Mouse (Mus musculus): ENCODE data around the gene Atoh7. TPM values are rescaled to one million over a fixed set of nuclear protein-coding genes. Genes with fewer than 3 reads are reported as not detected.

Atoh7 gene
- total RNA-seq, 1 experiment = not detected

- in situ Hi-C loops (cut with MboI; ENCODE audit: low sequenced_read_pairs in 2 of 2, unreplicated experiment in 2 of 2) = no loop called here
Observed at GRCm38 (mm10) chr10:63054586-63054985, 44.9 kb upstream of the Atoh7 start.

GRCm38 (mm10) chr10:63056966-63057750 lies 42.3 kb upstream of the Atoh7 start:
- no peaks in the 10 kb centered on the region for H3K36me3 ChIP-seq (ENCODE audit: control insufficient read depth, insufficient read depth, low read length, poor library complexity, severe bottlenecking)
- H3K4me1 ChIP-seq (ENCODE audit: control insufficient read depth in 2 of 2, insufficient read depth in 2 of 2, low read length in 2 of 2, poor library complexity in 1 of 2) = peaks cover 2 to 19% of the 10 kb centered on the region in 2 experiments; a peak in 3 of 4 replicates
- peak; percentile 78 for DNase-seq (ENCODE audit: low read depth, low spot score)
- in situ Hi-C loops (cut with MboI; ENCODE audit: low sequenced_read_pairs in 2 of 2, unreplicated experiment in 2 of 2) = no loop called here
- peak overlapping the region; percentile 12 to 41; a peak in 3 of 4 replicates for H3K4me3 ChIP-seq (ENCODE audit: insufficient read depth in 1 of 2, low read depth in 1 of 2, low read length in 2 of 2, poor library complexity in 1 of 2, severe bottlenecking in 1 of 2)
- no peak overlapping the region for H3K9ac ChIP-seq (ENCODE audit: insufficient read depth, low read depth, low read length, poor library complexity, severe bottlenecking)
- H3K27ac ChIP-seq (ENCODE audit: insufficient read depth, low read depth, low read length, poor library complexity, severe bottlenecking) = no peak overlapping the region
- no peaks in the 10 kb centered on the region for H3K9me3 ChIP-seq (ENCODE audit: control insufficient read depth, insufficient read depth, low read depth, low read length)
- TF ChIP-seq CHD2 (IDR thresholded peaks at IDR 0.05; ENCODE audit: low read depth, low read length) = no peak
- TF ChIP-seq ZNF384 (IDR thresholded peaks at IDR 0.05; ENCODE audit: low read depth, low read length) = no peak
- TF ChIP-seq ZC3H11A (IDR thresholded peaks at IDR 0.05; ENCODE audit: borderline replicate concordance, low read depth, low read length) = no peak
- TF ChIP-seq HCFC1 (IDR thresholded peaks at IDR 0.05; ENCODE audit: borderline replicate concordance, insufficient read depth, low read length) = no peak
- no peak for TF ChIP-seq MAFK (IDR thresholded peaks at IDR 0.05; ENCODE audit: insufficient read depth, low read depth, low read length)

More at GRCm38 (mm10) chr10:63054586-63054985, 44.9 kb upstream of the Atoh7 start:
- no peak overlapping the region for H3K27ac ChIP-seq (ENCODE audit: insufficient read depth, low read depth, low read length, poor library complexity, severe bottlenecking)
- H3K9me3 ChIP-seq (ENCODE audit: control insufficient read depth, insufficient read depth, low read depth, low read length) = no peaks in the 10 kb centered on the region
- H3K4me3 ChIP-seq (ENCODE audit: insufficient read depth in 1 of 2, low read depth in 1 of 2, low read length in 2 of 2, poor library complexity in 1 of 2, severe bottlenecking in 1 of 2) = no peak overlapping the region
- no peaks in the 10 kb centered on the region for H3K36me3 ChIP-seq (ENCODE audit: control insufficient read depth, insufficient read depth, low read length, poor library complexity, severe bottlenecking)
- H3K4me1 ChIP-seq (ENCODE audit: control insufficient read depth in 2 of 2, insufficient read depth in 2 of 2, low read length in 2 of 2, poor library complexity in 1 of 2) = peaks cover 2 to 19% of the 10 kb centered on the region in 2 experiments
- TF ChIP-seq HCFC1 (IDR thresholded peaks at IDR 0.05; ENCODE audit: borderline replicate concordance, insufficient read depth, low read length) = no peak
- TF ChIP-seq ZC3H11A (IDR thresholded peaks at IDR 0.05; ENCODE audit: borderline replicate concordance, low read depth, low read length) = peak; percentile 22; the same call in 1 of the 2 replicates
- no peak overlapping the region for H3K9ac ChIP-seq (ENCODE audit: insufficient read depth, low read depth, low read length, poor library complexity, severe bottlenecking)
- DNase-seq (ENCODE audit: low read depth, low spot score) = peak; percentile 45

GRCm38 (mm10) chr10:63059862-63060261 lies 39.6 kb upstream of the Atoh7 start, which contains the start of gene Pbld1:
Pbld1 (plus strand) TSS chr10:63060162.
- no peak for DNase-seq (ENCODE audit: low read depth, low spot score)
- Histone ChIP-seq H3K27ac (ENCODE audit: insufficient read depth, low read depth, low read length, poor library complexity, severe bottlenecking) (no peak within 1 kb of the TSS), H3K4me1 (ENCODE audit: control insufficient read depth in 2 of 2, insufficient read depth in 2 of 2, low read length in 2 of 2, poor library complexity in 1 of 2) (peaks cover 0 to 10% of the 10 kb centered on the region in 2 experiments; a peak in 2 of 4 replicates), H3K9me3 (ENCODE audit: control insufficient read depth, insufficient read depth, low read depth, low read length) (no peaks in the 10 kb centered on the region), H3K36me3 (ENCODE audit: control insufficient read depth, insufficient read depth, low read length, poor library complexity, severe bottlenecking) (no peaks in the 10 kb centered on the region), H3K4me3 (ENCODE audit: insufficient read depth in 1 of 2, low read depth in 1 of 2, low read length in 2 of 2, poor library complexity in 1 of 2, severe bottlenecking in 1 of 2) (no peak within 1 kb of the TSS), H3K9ac (ENCODE audit: insufficient read depth, low read depth, low read length, poor library complexity, severe bottlenecking) (no peak within 1 kb of the TSS)
- TF ChIP-seq MAFK (IDR thresholded peaks at IDR 0.05; ENCODE audit: insufficient read depth, low read depth, low read length) = no peak
- in situ Hi-C loops (cut with MboI; ENCODE audit: low sequenced_read_pairs in 2 of 2, unreplicated experiment in 2 of 2) = no loop called here

GRCm38 (mm10) chr10:63060406-63060805 lies 39.0 kb upstream of the Atoh7 start:
- no peak overlapping the region for H3K27ac ChIP-seq (ENCODE audit: insufficient read depth, low read depth, low read length, poor library complexity, severe bottlenecking)
- no peak for TF ChIP-seq CHD2 (IDR thresholded peaks at IDR 0.05; ENCODE audit: low read depth, low read length)
- no peak for TF ChIP-seq HCFC1 (IDR thresholded peaks at IDR 0.05; ENCODE audit: borderline replicate concordance, insufficient read depth, low read length)
- no peak for TF ChIP-seq ZNF384 (IDR thresholded peaks at IDR 0.05; ENCODE audit: low read depth, low read length)
- TF ChIP-seq MAFK (IDR thresholded peaks at IDR 0.05; ENCODE audit: insufficient read depth, low read depth, low read length) = no peak
- TF ChIP-seq ZC3H11A (IDR thresholded peaks at IDR 0.05; ENCODE audit: borderline replicate concordance, low read depth, low read length) = no peak
- no peaks in the 10 kb centered on the region for H3K36me3 ChIP-seq (ENCODE audit: control insufficient read depth, insufficient read depth, low read length, poor library complexity, severe bottlenecking)
- no peak overlapping the region for H3K4me3 ChIP-seq (ENCODE audit: insufficient read depth in 1 of 2, low read depth in 1 of 2, low read length in 2 of 2, poor library complexity in 1 of 2, severe bottlenecking in 1 of 2)
- no peak for DNase-seq (ENCODE audit: low read depth, low spot score)
- H3K9me3 ChIP-seq (ENCODE audit: control insufficient read depth, insufficient read depth, low read depth, low read length) = no peaks in the 10 kb centered on the region
- no peak overlapping the region for H3K9ac ChIP-seq (ENCODE audit: insufficient read depth, low read depth, low read length, poor library complexity, severe bottlenecking)
- H3K4me1 ChIP-seq (ENCODE audit: control insufficient read depth in 2 of 2, insufficient read depth in 2 of 2, low read length in 2 of 2, poor library complexity in 1 of 2) = peaks cover 0 to 10% of the 10 kb centered on the region in 2 experiments; a peak in 2 of 4 replicates
- in situ Hi-C loops (cut with MboI; ENCODE audit: low sequenced_read_pairs in 2 of 2, unreplicated experiment in 2 of 2) = no loop called here

Data from ES-E14 (cell line).